Mouse (Mus musculus): ENCODE data around the gene Itga1. TPM values are rescaled to one million over a fixed set of nuclear protein-coding genes. Genes with fewer than 3 reads are reported as not detected.

The Itga1 gene
- total and polyA plus RNA-seq, 3 experiments, result not detected

- Histone ChIP-seq H3K4me3 (ENCODE audit: control insufficient read depth in 1 of 2, insufficient read depth in 1 of 2, low read depth in 2 of 2, low read length in 2 of 2) (no peak overlapping the region), H3K27ac (ENCODE audit: control insufficient read depth, low read depth, low read length) (no peak overlapping the region), H3K9me3 (replicated peaks; ENCODE audit: insufficient read depth, low read length) (no peaks in the 10 kb centered on the region), H3K79me2 (ENCODE audit: control insufficient read depth, insufficient read depth, low read length, poor library complexity) (no peaks in the 10 kb centered on the region), H3K27me3 (ENCODE audit: control insufficient read depth in 1 of 2, insufficient read depth in 2 of 2, low read length in 2 of 2) (no peaks in the 10 kb centered on the region; a peak in 1 of 4 replicates), H3K9ac (ENCODE audit: control insufficient read depth, low read depth, low read length, poor library complexity, severe bottlenecking) (no peak overlapping the region), H3K4me1 (ENCODE audit: control insufficient read depth in 1 of 2, insufficient read depth in 2 of 2, low read length in 2 of 2) (no peaks in the 10 kb centered on the region), H3K36me3 (ENCODE audit: control insufficient read depth in 1 of 2, insufficient read depth in 2 of 2, low read length in 2 of 2) (no peaks in the 10 kb centered on the region)
- TF ChIP-seq MAFK (IDR thresholded peaks at IDR 0.05; ENCODE audit: borderline replicate concordance, low read depth, low read length), result no peak
- no peak for TF ChIP-seq USF1 (IDR thresholded peaks at IDR 0.05; ENCODE audit: low read depth, low read length)
- no peak for TF ChIP-seq GATA1 (IDR thresholded peaks at IDR 0.05; ENCODE audit: low read depth, low read length)
- no peak for DNase-seq (ENCODE audit: low read depth, low spot score)
These were observed 49.2 kb downstream of the Itga1 start for GRCm38 (mm10) chr13:115052568-115052967.

GRCm38 (mm10) chr13:115050660-115051559, 50.9 kb downstream of the Itga1 start:
- Histone ChIP-seq H3K9me3 (replicated peaks; ENCODE audit: insufficient read depth, low read length) (no peaks in the 10 kb centered on the region), H3K27ac (ENCODE audit: control insufficient read depth, low read depth, low read length) (no peak overlapping the region), H3K4me1 (ENCODE audit: control insufficient read depth in 1 of 2, insufficient read depth in 2 of 2, low read length in 2 of 2) (no peaks in the 10 kb centered on the region), H3K4me3 (ENCODE audit: control insufficient read depth in 1 of 2, insufficient read depth in 1 of 2, low read depth in 2 of 2, low read length in 2 of 2) (no peak overlapping the region), H3K27me3 (ENCODE audit: control insufficient read depth in 1 of 2, insufficient read depth in 2 of 2, low read length in 2 of 2) (no peaks in the 10 kb centered on the region; a peak in 1 of 4 replicates), H3K79me2 (ENCODE audit: control insufficient read depth, insufficient read depth, low read length, poor library complexity) (no peaks in the 10 kb centered on the region), H3K9ac (ENCODE audit: control insufficient read depth, low read depth, low read length, poor library complexity, severe bottlenecking) (no peak overlapping the region), H3K36me3 (ENCODE audit: control insufficient read depth in 1 of 2, insufficient read depth in 2 of 2, low read length in 2 of 2) (no peaks in the 10 kb centered on the region)
- DNase-seq (ENCODE audit: low read depth, low spot score), result no peak
- no peak for TF ChIP-seq JUND (IDR thresholded peaks at IDR 0.05; ENCODE audit: low read depth, low read length)
- no peak for TF ChIP-seq TBP (IDR thresholded peaks at IDR 0.05; ENCODE audit: low read depth, low read length)
- no peak for TF ChIP-seq ELF1 (IDR thresholded peaks at IDR 0.05; ENCODE audit: low read depth, low read length)
- no peak for TF ChIP-seq ETS1 (IDR thresholded peaks at IDR 0.05; ENCODE audit: low read depth, low read length)
- TF ChIP-seq ZKSCAN1 (IDR thresholded peaks at IDR 0.05; ENCODE audit: low read depth, low read length), result no peak
- TF ChIP-seq USF1 (IDR thresholded peaks at IDR 0.05; ENCODE audit: low read depth, low read length), result no peak
- no peak for TF ChIP-seq ZNF384 (IDR thresholded peaks at IDR 0.05; ENCODE audit: low read depth, low read length)
- no peak for TF ChIP-seq CHD2 (IDR thresholded peaks at IDR 0.05; ENCODE audit: low read length)
- no peak for TF ChIP-seq EP300 (IDR thresholded peaks at IDR 0.05; ENCODE audit: low read depth in 1 of 2, low read length in 2 of 2)
- no peak for TF ChIP-seq POLR2AphosphoS5 (IDR thresholded peaks at IDR 0.05; ENCODE audit: borderline replicate concordance, low read depth, low read length)
- no peak for TF ChIP-seq MYC (IDR thresholded peaks at IDR 0.05; ENCODE audit: low read depth, low read length)
- TF ChIP-seq POLR2A (IDR thresholded peaks at IDR 0.05; ENCODE audit: control insufficient read depth in 1 of 2, insufficient read depth in 1 of 2, low read depth in 1 of 2, low read length in 2 of 2, poor library complexity in 1 of 2), result no peak
- no peak for TF ChIP-seq TAL1 (IDR thresholded peaks at IDR 0.05; ENCODE audit: low read length)
- TF ChIP-seq ZC3H11A (IDR thresholded peaks at IDR 0.05; ENCODE audit: low read depth, low read length), result no peak
- TF ChIP-seq SMC3 (IDR thresholded peaks at IDR 0.05; ENCODE audit: low read depth, low read length), result no peak
- TF ChIP-seq USF2 (IDR thresholded peaks at IDR 0.05; ENCODE audit: borderline replicate concordance in 1 of 2, insufficient read depth in 1 of 2, low read depth in 1 of 2, low read length in 2 of 2), result no peak
- no peak for TF ChIP-seq HCFC1 (IDR thresholded peaks at IDR 0.05; ENCODE audit: low read depth, low read length)
- TF ChIP-seq MYB (IDR thresholded peaks at IDR 0.05; ENCODE audit: low read depth, low read length), result no peak
- TF ChIP-seq GABPA (IDR thresholded peaks at IDR 0.05; ENCODE audit: low read depth, low read length), result no peak
- no peak for TF ChIP-seq MAFK (IDR thresholded peaks at IDR 0.05; ENCODE audit: borderline replicate concordance, low read depth, low read length)
